25 mouse cellular contexts compared by ENCODE assay signal in genomic region chr6:73370901-73371300, GRCm38 (mm10).
"Had no signal": no experiment of that assay in that cellular context is flagged by ENCODE, and none has a peak within 500 bp of the region (broad histone marks: within the 10 kb centered on the region; RNA-seq: fewer than 3 reads in every experiment).

No protein-coding gene starts in this region.

- H3K27me3 ChIP-seq: forebrain, embryonic 15.5 days had no signal

- H3K4me3 ChIP-seq: embryonic facial prominence, embryonic 10.5 days; embryonic facial prominence, embryonic 12.5 days; embryonic facial prominence, embryonic 13.5 days; embryonic facial prominence, embryonic 15.5 days; erythroblast, embryonic 14.5 days; forebrain, embryonic 10.5 days; forebrain, embryonic 12.5 days; forebrain, embryonic 13.5 days; forebrain, embryonic 15.5 days; gastrocnemius, adult 2 months had no signal

- H3K4me2 ChIP-seq: embryonic facial prominence, embryonic 12.5 days; embryonic facial prominence, embryonic 13.5 days; embryonic facial prominence, embryonic 15.5 days; forebrain, embryonic 12.5 days; forebrain, embryonic 13.5 days; forebrain, embryonic 15.5 days had no signal

- H3K27ac ChIP-seq: embryonic facial prominence, embryonic 10.5 days; embryonic facial prominence, embryonic 12.5 days; embryonic facial prominence, embryonic 13.5 days; embryonic facial prominence, embryonic 15.5 days; forebrain, embryonic 10.5 days; forebrain, embryonic 12.5 days; forebrain, embryonic 13.5 days; forebrain, embryonic 15.5 days; gastrocnemius, adult 2 months had no signal

- DNase-seq: cerebellum, adult 2 months; cerebellum, adult 8-10 months; cerebellum, adult 9-10 months; cerebellum, adult 9-11 months; cerebellum, postnatal 10 days; cerebellum, postnatal 36 days; embryo, embryonic 11 days; forebrain, postnatal 0 days; gastrocnemius, adult 2 months; gastrocnemius, postnatal 10 days; gastrocnemius, postnatal 14 days; gastrocnemius, postnatal 25 days; gastrocnemius, postnatal 36 days; heart, adult 18-20 months had no signal

- H3K4me1 ChIP-seq: embryonic facial prominence, embryonic 13.5 days had no signal

- H3K36me3 ChIP-seq: embryonic facial prominence, embryonic 10.5 days; embryonic facial prominence, embryonic 12.5 days; embryonic facial prominence, embryonic 13.5 days; embryonic facial prominence, embryonic 15.5 days; forebrain, embryonic 10.5 days; forebrain, embryonic 12.5 days; forebrain, embryonic 15.5 days had no signal

- H3K9ac ChIP-seq: embryonic facial prominence, embryonic 12.5 days; embryonic facial prominence, embryonic 13.5 days; embryonic facial prominence, embryonic 15.5 days; forebrain, embryonic 12.5 days; forebrain, embryonic 13.5 days; forebrain, embryonic 15.5 days; forebrain, postnatal 0 days had no signal

- ATAC-seq: forebrain, embryonic 13.5 days; forebrain, embryonic 14.5 days; forebrain, embryonic 15.5 days; forebrain, embryonic 16.5 days; forebrain, postnatal 0 days had no signal

- H3K9me3 ChIP-seq: embryonic facial prominence, embryonic 10.5 days; embryonic facial prominence, embryonic 12.5 days; embryonic facial prominence, embryonic 13.5 days; embryonic facial prominence, embryonic 15.5 days; forebrain, embryonic 10.5 days; forebrain, embryonic 12.5 days; forebrain, embryonic 13.5 days; forebrain, embryonic 15.5 days had no signal
